Mouse (Mus musculus): Measurements from ENCODE around the gene Fam89a. TPM values are rescaled to one million over a fixed set of nuclear protein-coding genes. Genes with fewer than 3 reads are reported as not detected.

The Fam89a gene
- total and polyA plus RNA-seq, 2 experiments from 2014 or later = 0.89 TPM; not detected in 1

DNA sequence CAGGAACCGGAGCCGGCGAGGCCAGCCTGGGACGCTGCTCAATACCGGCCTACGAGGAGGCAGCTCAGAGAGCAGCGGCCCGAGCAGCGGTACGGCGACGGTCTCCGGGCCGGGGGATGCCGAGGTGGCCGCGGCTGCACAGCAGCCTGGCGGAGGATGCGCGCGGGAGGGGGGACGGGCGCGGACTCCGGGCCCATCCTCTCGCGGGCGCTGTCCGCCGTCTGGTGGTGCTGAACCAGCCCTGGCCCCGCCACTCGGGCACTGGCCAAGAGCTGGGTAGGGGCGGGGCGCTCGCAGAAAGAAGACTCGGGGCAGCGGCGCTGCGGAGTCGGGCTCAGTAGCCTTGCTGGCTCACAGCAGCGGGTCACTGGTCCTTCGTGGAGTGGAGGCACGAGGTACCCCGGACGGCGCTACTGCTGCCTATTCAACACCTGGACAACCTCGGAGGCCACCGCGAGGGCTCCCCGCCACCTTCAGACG, 41.6 kb upstream of the Fam89a start:
- ATAC-seq (ENCODE audit: insufficient read depth, low read depth) = peak; percentile 88

GRCm38 (mm10) chr8:124792708-124793107, 41.1 kb upstream of the Fam89a start, which contains the start of gene Trim67:
Trim67 (plus strand) TSS chr8:124793092.
- no peak within 1 kb of the TSS for H3K27ac ChIP-seq (ENCODE audit: low read depth)
- peak within 1 kb of the TSS; percentile 97 for H3K4me2 ChIP-seq (ENCODE audit: low read depth, low read length)
- no peak for TF ChIP-seq EP300 (IDR thresholded peaks at IDR 0.05; ENCODE audit: low read depth)
- no peak for TF ChIP-seq CTCF (IDR thresholded peaks at IDR 0.05; ENCODE audit: low read depth)
- H3K36me3 ChIP-seq (replicated peaks; ENCODE audit: control insufficient read depth, insufficient read depth, low read length) = no peaks in the 10 kb centered on the region
- peak; percentile 73 for ATAC-seq (ENCODE audit: insufficient read depth, low read depth)
- H3K4me3 ChIP-seq (ENCODE audit: low read depth, low read length) = peak within 1 kb of the TSS; percentile 59
- H3K9ac ChIP-seq (replicated peaks; ENCODE audit: low read depth, low read length) = no peak within 1 kb of the TSS
- peaks cover 21% of the 10 kb centered on the region for H3K4me1 ChIP-seq (ENCODE audit: control insufficient read depth, insufficient read depth)
- H3K27me3 ChIP-seq (ENCODE audit: control insufficient read depth, insufficient read depth, low read length) = peaks cover 60% of the 10 kb centered on the region
- peak; percentile 35 for DNase-seq (ENCODE audit: low spot score)
- WGBS = under 1% methylated on average over 39 of the region's 39 CpGs
- H3K9me3 ChIP-seq (replicated peaks; ENCODE audit: control insufficient read depth, low read length) = no peaks in the 10 kb centered on the region

More for the DNA sequence above, 41.6 kb upstream of the Fam89a start:
- Histone ChIP-seq H3K27me3 (ENCODE audit: control insufficient read depth, insufficient read depth, low read length) (peaks cover 60% of the 10 kb centered on the region), H3K4me2 (ENCODE audit: low read depth, low read length) (peak overlapping the region; percentile 97), H3K27ac (ENCODE audit: low read depth) (no peak overlapping the region), H3K9me3 (replicated peaks; ENCODE audit: control insufficient read depth, low read length) (no peaks in the 10 kb centered on the region), H3K4me1 (ENCODE audit: control insufficient read depth, insufficient read depth) (peaks cover 21% of the 10 kb centered on the region), H3K9ac (replicated peaks; ENCODE audit: low read depth, low read length) (no peak overlapping the region), H3K4me3 (ENCODE audit: low read depth, low read length) (peak overlapping the region; percentile 59), H3K36me3 (replicated peaks; ENCODE audit: control insufficient read depth, insufficient read depth, low read length) (no peaks in the 10 kb centered on the region)
- TF ChIP-seq EP300 (IDR thresholded peaks at IDR 0.05; ENCODE audit: low read depth) = no peak
- TF ChIP-seq CTCF (IDR thresholded peaks at IDR 0.05; ENCODE audit: low read depth) = no peak
- WGBS = under 1% methylated on average over 38 of the region's 51 CpGs
- DNase-seq (ENCODE audit: low spot score) = peak; percentile 69

DNA sequence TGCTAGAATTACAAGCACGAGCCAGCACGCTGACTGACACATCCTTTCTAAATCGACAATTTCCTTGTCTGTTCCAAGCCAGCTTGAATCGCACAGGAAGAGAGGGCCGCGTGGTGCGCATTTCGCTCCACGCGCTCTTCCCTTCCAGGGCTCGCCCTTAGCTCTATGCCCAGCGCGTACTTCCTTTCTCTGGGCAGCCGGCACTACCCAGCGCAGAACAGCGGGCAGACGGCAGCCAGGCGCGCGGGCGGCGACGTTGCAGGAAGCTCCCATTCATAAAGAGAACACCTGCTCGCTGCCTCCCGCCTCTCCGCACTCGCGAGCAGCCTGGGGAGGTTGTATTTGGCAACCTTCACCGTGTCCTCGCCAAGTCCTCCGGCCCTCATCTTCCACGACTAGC, 40.6 kb upstream of the Fam89a start:
- Histone ChIP-seq H3K4me1 (ENCODE audit: control insufficient read depth, insufficient read depth) (peaks cover 21% of the 10 kb centered on the region), H3K9me3 (replicated peaks; ENCODE audit: control insufficient read depth, low read length) (no peaks in the 10 kb centered on the region), H3K9ac (replicated peaks; ENCODE audit: low read depth, low read length) (no peak overlapping the region), H3K36me3 (replicated peaks; ENCODE audit: control insufficient read depth, insufficient read depth, low read length) (no peaks in the 10 kb centered on the region), H3K4me2 (ENCODE audit: low read depth, low read length) (peak overlapping the region; percentile 97), H3K4me3 (ENCODE audit: low read depth, low read length) (peak overlapping the region; percentile 59), H3K27me3 (ENCODE audit: control insufficient read depth, insufficient read depth, low read length) (peaks cover 56% of the 10 kb centered on the region), H3K27ac (ENCODE audit: low read depth) (no peak overlapping the region)
- under 1% methylated on average over 32 of the region's 32 CpGs for WGBS
- ATAC-seq (ENCODE audit: insufficient read depth, low read depth) = no peak
- TF ChIP-seq EP300 (IDR thresholded peaks at IDR 0.05; ENCODE audit: low read depth) (no peak), CTCF (IDR thresholded peaks at IDR 0.05; ENCODE audit: low read depth) (no peak)
- DNase-seq (ENCODE audit: low spot score) = no peak

DNA sequence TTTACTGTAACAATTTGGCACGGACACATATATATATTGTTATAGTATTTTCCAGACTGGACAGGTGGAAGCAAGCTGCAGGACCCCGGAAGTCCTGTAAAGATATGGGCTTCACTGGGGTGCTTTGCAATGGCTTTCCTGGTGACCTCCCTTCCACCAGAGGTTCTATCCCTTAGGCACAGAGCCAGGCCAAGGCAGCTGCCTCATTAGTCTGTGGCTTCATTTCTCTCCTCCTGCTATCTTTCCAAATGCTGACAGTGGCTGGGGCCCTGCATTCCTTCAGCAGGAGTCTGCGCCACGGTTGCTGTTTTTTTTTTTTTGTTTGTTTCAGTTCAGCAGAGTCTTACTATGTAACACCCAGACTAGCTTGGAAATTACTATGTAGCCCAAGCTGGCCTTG, 40.1 kb upstream of the Fam89a start:
- Histone ChIP-seq H3K27ac (ENCODE audit: low read depth) (no peak overlapping the region), H3K4me1 (ENCODE audit: control insufficient read depth, insufficient read depth) (peaks cover 21% of the 10 kb centered on the region), H3K27me3 (ENCODE audit: control insufficient read depth, insufficient read depth, low read length) (peaks cover 52% of the 10 kb centered on the region), H3K36me3 (replicated peaks; ENCODE audit: control insufficient read depth, insufficient read depth, low read length) (no peaks in the 10 kb centered on the region), H3K9me3 (replicated peaks; ENCODE audit: control insufficient read depth, low read length) (no peaks in the 10 kb centered on the region), H3K4me2 (ENCODE audit: low read depth, low read length) (peak overlapping the region; percentile 97), H3K9ac (replicated peaks; ENCODE audit: low read depth, low read length) (no peak overlapping the region), H3K4me3 (ENCODE audit: low read depth, low read length) (peak overlapping the region; percentile 59; the same call in 1 of the 2 replicates)
- WGBS = 36% methylated on average over 4 of the region's 4 CpGs
- TF ChIP-seq EP300 (IDR thresholded peaks at IDR 0.05; ENCODE audit: low read depth) (no peak), CTCF (IDR thresholded peaks at IDR 0.05; ENCODE audit: low read depth) (no peak)
- ATAC-seq (ENCODE audit: insufficient read depth, low read depth) (no peak), DNase-seq (ENCODE audit: low spot score) (no peak)

- peaks cover 41% of the 10 kb centered on the region for H3K27me3 ChIP-seq (ENCODE audit: control insufficient read depth, insufficient read depth, low read length)
- H3K4me1 ChIP-seq (ENCODE audit: control insufficient read depth, insufficient read depth) = peaks cover 21% of the 10 kb centered on the region
- ATAC-seq (ENCODE audit: insufficient read depth, low read depth) = no peak
- H3K9ac ChIP-seq (replicated peaks; ENCODE audit: low read depth, low read length) = no peak overlapping the region
- H3K4me3 ChIP-seq (ENCODE audit: low read depth, low read length) = no peak overlapping the region
- no peak for DNase-seq (ENCODE audit: low spot score)
- WGBS = 67% methylated on average over 4 of the region's 4 CpGs
- no peaks in the 10 kb centered on the region for H3K9me3 ChIP-seq (replicated peaks; ENCODE audit: control insufficient read depth, low read length)
- TF ChIP-seq CTCF (IDR thresholded peaks at IDR 0.05; ENCODE audit: low read depth) (no peak), EP300 (IDR thresholded peaks at IDR 0.05; ENCODE audit: low read depth) (no peak)
- H3K27ac ChIP-seq (ENCODE audit: low read depth) = no peak overlapping the region
- H3K36me3 ChIP-seq (replicated peaks; ENCODE audit: control insufficient read depth, insufficient read depth, low read length) = no peaks in the 10 kb centered on the region
- H3K4me2 ChIP-seq (ENCODE audit: low read depth, low read length) = no peak overlapping the region
Observed at GRCm38 (mm10) chr8:124790676-124791075, 39.0 kb upstream of the Fam89a start.

DNA sequence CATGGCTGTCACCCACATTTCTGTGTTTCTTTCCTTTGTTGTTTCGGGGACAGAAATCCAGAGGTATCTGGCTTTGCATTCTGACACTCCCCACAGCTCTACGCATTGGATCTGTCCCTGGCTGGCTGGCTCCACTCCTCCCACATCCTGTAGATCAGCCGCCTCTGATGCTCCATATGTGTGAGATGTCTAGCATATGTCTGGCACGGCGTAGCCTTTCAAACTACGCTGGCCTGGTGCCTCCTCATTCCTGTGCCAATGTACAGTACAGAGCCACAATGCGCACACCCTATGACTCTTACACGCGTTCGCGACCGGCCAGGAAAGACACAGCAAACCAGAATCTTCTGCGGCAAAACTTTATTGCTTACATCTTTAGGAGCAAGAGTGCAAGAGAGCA, 33.0 kb upstream of the Fam89a start:
- WGBS = 83% methylated on average over 13 of the region's 13 CpGs
- ATAC-seq (ENCODE audit: insufficient read depth, low read depth) (no peak), DNase-seq (ENCODE audit: low spot score) (no peak)
- Histone ChIP-seq H3K9me3 (replicated peaks; ENCODE audit: control insufficient read depth, low read length) (no peaks in the 10 kb centered on the region), H3K4me1 (ENCODE audit: control insufficient read depth, insufficient read depth) (peaks cover 16% of the 10 kb centered on the region; the same call in 1 of the 2 replicates), H3K4me3 (ENCODE audit: low read depth, low read length) (no peak overlapping the region), H3K36me3 (replicated peaks; ENCODE audit: control insufficient read depth, insufficient read depth, low read length) (no peaks in the 10 kb centered on the region), H3K27me3 (ENCODE audit: control insufficient read depth, insufficient read depth, low read length) (0 out of 2 replicates have a peak, but pooled peaks cover 3% of the 10 kb centered on the region), H3K27ac (ENCODE audit: low read depth) (no peak overlapping the region), H3K9ac (replicated peaks; ENCODE audit: low read depth, low read length) (no peak overlapping the region), H3K4me2 (ENCODE audit: low read depth, low read length) (no peak overlapping the region)
- TF ChIP-seq CTCF (IDR thresholded peaks at IDR 0.05; ENCODE audit: low read depth) (no peak), EP300 (IDR thresholded peaks at IDR 0.05; ENCODE audit: low read depth) (no peak)
